Mouse (Mus musculus): Measurements from ENCODE around the gene Klc1.

- no peak for TF ChIP-seq CTCF (IDR thresholded peaks at IDR 0.05; ENCODE audit: low read depth)
- TF ChIP-seq EP300 (IDR thresholded peaks at IDR 0.05; ENCODE audit: low read depth): no peak
These were observed 94.4 kb downstream of the Klc1 start for GRCm38 (mm10) chr12:111853011-111853436.

Measured in liver, postnatal 0 days (tissue).